Mouse (Mus musculus) heart, adult 2 months (tissue): ENCODE measurements around the gene Hist2h2aa1.
"Not testable (repeated sequence)": the region's sequence is repeated elsewhere in the genome, so short reads cannot be mapped to it uniquely, and the experiment has no call there.

Experiments used
- CTCF ChIP-seq: fragments of 200-600 bp; IDR thresholded peaks from 2 replicates; pipeline ENCODE4 v1.8.1; 2022; ENCODE audit warnings: antibody characterized with exemption, mild to moderate bottlenecking, moderate library complexity
- POLR2A ChIP-seq: fragments of 200-500 bp; IDR thresholded peaks from 2 replicates; pipeline ENCODE4 v1.6.1; 2011; ENCODE audit warnings: mild to moderate bottlenecking, low read depth, low read length, control low read depth; ENCODE audit not compliant: insufficient read depth

GRCm38 (mm10) chr3:96246427-96246856 is 1.1 kb downstream of the Hist2h2aa1 start, which contains the start of gene Hist2h3c1:
- not testable (repeated sequence) for TF ChIP-seq POLR2A, CTCF
